Mouse (Mus musculus) lung, postnatal 0 days (tissue): ENCODE measurements around the gene Gstm5. TPM values are rescaled to one million over a fixed set of nuclear protein-coding genes. Genes with fewer than 3 reads are reported as not detected.

Experiments used
- ATAC-seq: fragments of 200-750 bp; cut with Nextera tagmentation; 2 replicates; pipeline ENCODE4 v1.8.0; 2017; ENCODE audit warnings: moderate library complexity
- DNase-seq: peaks from one replicate; pipeline ENCODE4 v3.0.0-alpha.2; 2016; ENCODE audit warnings: low spot score
- H3K27ac ChIP-seq: fragments of 300-500 bp; sonication (generic); 2 replicates; pipeline ENCODE4 v1.5.1; 2014; ENCODE audit warnings: antibody characterized with exemption, mild to moderate bottlenecking, low read length, mixed read lengths
- H3K27me3 ChIP-seq: fragments of 300-500 bp; sonication (generic); replicated peaks from 2 replicates; pipeline ENCODE4 v1.6.1; 2014; ENCODE audit warnings: low read length, mixed read lengths; ENCODE audit not compliant: insufficient read depth
- H3K36me3 ChIP-seq: fragments of 300-500 bp; sonication (generic); 2 replicates; pipeline ENCODE4 v1.6.1; 2014; ENCODE audit warnings: low read length, mixed read lengths; ENCODE audit not compliant: insufficient read depth
- H3K4me1 ChIP-seq: fragments of 300-500 bp; sonication (generic); 2 replicates; pipeline ENCODE4 v1.6.1; 2014; ENCODE audit warnings: antibody characterized with exemption, low read depth, low read length, mixed read lengths; ENCODE audit not compliant: insufficient read depth
- H3K4me2 ChIP-seq: fragments of 300-500 bp; sonication (generic); replicated peaks from 2 replicates; pipeline ENCODE4 v1.6.1; 2014; ENCODE audit warnings: low read depth, mild to moderate bottlenecking, low read length, moderate library complexity, mixed read lengths
- H3K4me3 ChIP-seq: fragments of 300-500 bp; sonication (generic); 2 replicates; pipeline ENCODE4 v1.5.1; 2014; ENCODE audit warnings: low read depth, low read length
- H3K9ac ChIP-seq: fragments of 300-500 bp; sonication (generic); replicated peaks from 2 replicates; pipeline ENCODE4 v1.6.1; 2014; ENCODE audit warnings: low read depth, mild to moderate bottlenecking
- H3K9me3 ChIP-seq: fragments of 300-500 bp; sonication (generic); 2 replicates; pipeline ENCODE4 v1.6.1; 2016; ENCODE audit warnings: low read length, mixed read lengths
- CTCF ChIP-seq: IDR thresholded peaks from 2 replicates; pipeline ENCODE4 v1.5.1; 2016; ENCODE audit warnings: antibody characterized with exemption, mild to moderate bottlenecking
- EP300 ChIP-seq: IDR thresholded peaks from 2 replicates; pipeline ENCODE4 v1.6.1; 2016; ENCODE audit warnings: antibody characterized with exemption, mild to moderate bottlenecking, control low read depth
- WGBS: fragments of 180-500 bp; shearing (Covaris S2); extraction: QIAGEN DNeasy Blood & Tissue Kit; methylation state at CpG from one replicate; pipeline ENCODE4 v1.1.7; 2014; 5-methylcytosine and 5-hydroxymethylcytosine counted together
- polyA plus RNA-seq: library from polyadenylated mRNA; unstranded; fragments of >200 nt; fragmentation: Nextera tagmentation; extraction: Ambion mirVana; gene quantifications from 2 replicates; pipeline ENCODE4 v1.2.1, GENCODE M21; 2015

Gene Gstm5
- polyA plus RNA-seq, 1 experiment from 2014 or later: 50.4 TPM

DNA sequence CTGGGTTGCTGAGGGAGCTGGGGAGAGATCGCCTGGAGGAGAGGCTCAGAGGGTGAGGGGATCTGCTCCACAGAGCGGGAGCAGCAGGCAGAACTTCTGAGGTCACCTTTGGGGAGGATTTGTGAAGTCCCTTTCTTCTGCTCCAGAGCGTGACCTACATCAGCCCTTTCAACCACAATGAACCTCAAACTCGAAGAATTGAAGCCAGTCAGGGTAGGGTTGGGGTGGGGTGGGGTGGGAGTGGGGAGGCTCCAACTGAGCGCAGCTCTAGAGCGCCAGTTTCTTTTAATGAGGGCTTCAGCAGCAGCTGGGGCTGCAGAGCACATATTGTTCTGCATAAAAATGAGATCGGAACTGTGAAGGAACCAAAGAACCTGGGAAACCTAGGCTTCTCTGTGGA, 26.5 kb upstream of the Gstm5 start:
- ATAC-seq (no peak), DNase-seq (no peak)
- H3K4me2 ChIP-seq: no peak overlapping the region
- H3K27ac ChIP-seq: no peak overlapping the region
- no peaks in the 10 kb centered on the region for H3K9me3 ChIP-seq
- WGBS: 68% methylated on average over 7 of the region's 7 CpGs
- no peak for TF ChIP-seq EP300
- no peak for TF ChIP-seq CTCF
- H3K4me1 ChIP-seq: no peaks in the 10 kb centered on the region
- H3K36me3 ChIP-seq: no peaks in the 10 kb centered on the region
- H3K27me3 ChIP-seq: no peaks in the 10 kb centered on the region
- H3K9ac ChIP-seq: no peak overlapping the region
- no peak overlapping the region for H3K4me3 ChIP-seq

- Histone ChIP-seq H3K27ac (no peak overlapping the region), H3K9ac (no peak overlapping the region), H3K4me3 (no peak overlapping the region), H3K4me2 (no peak overlapping the region), H3K27me3 (no peaks in the 10 kb centered on the region), H3K4me1 (no peaks in the 10 kb centered on the region), H3K36me3 (no peaks in the 10 kb centered on the region), H3K9me3 (no peaks in the 10 kb centered on the region)
- WGBS: 54% methylated on average over 4 of the region's 4 CpGs
- ATAC-seq (no peak), DNase-seq (no peak)
- TF ChIP-seq EP300 (no peak), CTCF (no peak)
Measured at GRCm38 (mm10) chr3:107869925-107870324, 25.7 kb upstream of the Gstm5 start.

DNA sequence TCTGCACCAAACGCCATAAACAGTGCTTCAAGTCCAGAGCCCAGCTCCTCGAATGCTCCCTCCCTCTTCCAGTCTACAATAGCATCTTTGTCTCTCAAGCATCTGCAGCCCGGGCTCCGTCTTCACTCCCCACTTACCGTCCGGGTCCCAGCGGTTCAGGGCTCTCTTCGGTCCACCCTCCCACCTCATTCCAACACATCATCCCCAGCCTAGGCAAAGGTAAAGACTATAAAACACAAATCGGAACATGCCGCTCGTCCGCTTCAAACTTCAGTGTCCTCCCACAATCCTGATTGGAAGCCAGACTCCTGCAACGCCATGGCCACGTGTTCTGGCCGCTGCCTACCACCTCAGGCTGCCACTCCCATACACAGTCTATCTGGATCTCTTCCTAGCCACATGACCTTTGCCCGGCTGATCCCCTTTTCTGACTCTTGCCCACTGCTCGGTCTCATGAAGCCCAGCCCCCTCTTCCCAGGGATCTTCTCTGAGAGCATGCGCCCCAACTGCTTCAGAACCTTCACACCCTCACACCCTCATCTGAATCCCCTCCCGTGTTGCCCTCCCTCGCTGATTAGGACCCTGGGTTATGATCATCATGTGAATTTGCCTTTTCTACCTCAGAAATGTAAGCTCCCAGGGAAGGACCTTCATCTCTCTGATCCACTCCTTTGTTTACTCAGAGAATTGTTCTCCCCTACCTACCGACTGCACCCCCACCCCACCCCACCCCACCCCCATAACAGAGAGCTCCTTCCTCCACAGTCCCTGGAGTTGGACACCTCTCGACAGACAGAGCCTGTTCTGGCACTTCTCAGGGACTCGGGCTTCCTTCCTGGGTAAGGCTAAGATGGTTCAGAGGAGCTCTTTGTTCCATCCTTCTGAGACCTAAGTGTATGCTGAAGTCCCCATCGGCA, 22.0 kb upstream of the Gstm5 start:
- Histone ChIP-seq H3K9me3 (no peaks in the 10 kb centered on the region), H3K36me3 (no peaks in the 10 kb centered on the region), H3K27me3 (no peaks in the 10 kb centered on the region), H3K27ac (no peak overlapping the region), H3K4me3 (no peak overlapping the region), H3K4me1 (no peaks in the 10 kb centered on the region), H3K4me2 (no peak overlapping the region), H3K9ac (no peak overlapping the region)
- no peak for DNase-seq
- no peak; the same call in 1 of the 2 replicates for ATAC-seq
- TF ChIP-seq EP300 (no peak), CTCF (no peak)
- 50% methylated on average over 24 of the region's 24 CpGs for WGBS

- no peaks in the 10 kb centered on the region for H3K4me1 ChIP-seq
- WGBS: 35% methylated on average over 6 of the region's 6 CpGs
Measured at GRCm38 (mm10) chr3:107875231-107875630, 20.4 kb upstream of the Gstm5 start.

DNA sequence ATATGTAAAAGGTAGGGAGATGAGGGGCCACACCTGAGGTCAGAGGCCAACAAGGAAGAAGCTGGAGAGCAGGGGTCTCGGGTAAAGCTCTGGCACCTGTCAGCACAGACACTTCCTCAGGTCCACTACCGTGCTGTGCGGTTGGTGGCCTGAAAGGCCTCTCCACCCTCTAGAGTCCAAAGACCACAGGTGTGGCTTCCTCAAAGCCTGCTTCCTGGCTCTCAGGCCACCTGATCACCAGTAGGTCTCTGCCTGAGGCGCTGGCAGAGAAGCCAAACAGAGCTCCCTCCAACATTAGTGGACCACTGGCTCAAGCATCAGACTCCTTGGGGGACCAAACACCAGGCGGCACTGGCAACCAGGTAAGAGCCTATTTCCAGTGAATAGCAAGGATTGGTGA, 18.6 kb upstream of the Gstm5 start, which contains the start of gene Eps8l3:
TSS of gene Eps8l3 (plus strand) at position 225 of the 400 bp plus-strand sequence.
- Histone ChIP-seq H3K4me2 (no peak within 1 kb of the TSS), H3K4me3 (no peak within 1 kb of the TSS), H3K9me3 (no peaks in the 10 kb centered on the region), H3K36me3 (no peaks in the 10 kb centered on the region), H3K4me1 (no peaks in the 10 kb centered on the region), H3K27me3 (no peaks in the 10 kb centered on the region), H3K27ac (no peak within 1 kb of the TSS), H3K9ac (no peak within 1 kb of the TSS)
- DNase-seq (no peak), ATAC-seq (no peak)
- WGBS: 83% methylated on average over 5 of the region's 5 CpGs
- TF ChIP-seq EP300: no peak
- no peak for TF ChIP-seq CTCF

More at GRCm38 (mm10) chr3:107875231-107875630, 20.4 kb upstream of the Gstm5 start:
- DNase-seq (no peak), ATAC-seq (no peak)
- H3K4me3 ChIP-seq: no peak overlapping the region
- no peak overlapping the region for H3K4me2 ChIP-seq
- no peaks in the 10 kb centered on the region for H3K36me3 ChIP-seq
- H3K27ac ChIP-seq: no peak overlapping the region
- TF ChIP-seq EP300: no peak
- no peak for TF ChIP-seq CTCF
- no peaks in the 10 kb centered on the region for H3K27me3 ChIP-seq
- no peaks in the 10 kb centered on the region for H3K9me3 ChIP-seq
- H3K9ac ChIP-seq: no peak overlapping the region

DNA sequence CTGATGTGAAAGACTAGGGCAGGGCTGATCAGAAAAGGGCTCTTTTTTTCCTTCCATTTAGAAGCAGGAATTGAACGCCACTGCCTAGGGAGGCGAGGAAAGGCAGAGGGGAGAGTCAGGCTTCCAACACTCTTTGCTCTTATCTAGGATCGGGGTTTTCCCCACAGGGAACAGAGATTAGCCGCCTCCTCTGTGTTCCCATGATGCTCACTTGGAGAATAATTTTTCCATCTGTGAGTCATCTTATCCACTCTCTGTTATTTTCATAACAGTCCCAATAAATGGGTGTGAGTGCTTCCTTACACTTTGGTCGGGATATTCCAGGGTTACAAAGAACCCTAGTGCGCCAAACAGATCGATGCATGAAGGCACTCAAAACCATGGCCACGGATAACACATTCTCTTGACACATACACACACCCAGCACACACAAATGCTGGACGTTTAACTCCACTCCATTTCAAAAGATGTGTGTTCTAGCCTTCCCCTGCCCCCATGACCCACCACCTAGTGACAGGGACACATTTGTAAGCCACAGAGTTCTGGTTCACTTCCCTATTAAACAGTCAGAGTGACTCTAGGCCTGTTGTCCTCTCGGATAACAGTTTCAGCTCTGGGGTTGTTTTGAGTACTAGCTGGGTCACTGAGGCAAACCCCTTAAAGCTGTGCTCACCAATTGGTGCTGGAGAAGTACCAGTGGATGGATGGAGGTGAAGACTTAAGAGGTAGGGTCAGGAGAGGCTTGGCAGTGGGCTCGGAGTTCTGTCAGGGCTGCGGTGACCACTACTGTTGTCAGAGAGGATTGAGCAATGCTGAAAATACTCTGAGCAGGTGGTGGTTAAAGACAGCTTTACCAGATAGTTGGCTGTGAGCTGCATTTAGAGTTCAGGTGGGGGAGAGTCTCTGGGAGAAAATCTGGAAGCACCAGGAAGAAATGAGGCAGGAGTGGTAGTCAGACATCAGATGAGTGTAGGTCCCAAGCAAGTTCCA, 17.6 kb upstream of the Gstm5 start:
- no peak for ATAC-seq
- WGBS: 66% methylated on average over 12 of the region's 12 CpGs
- DNase-seq: no peak
- no peaks in the 10 kb centered on the region for H3K9me3 ChIP-seq
- no peaks in the 10 kb centered on the region for H3K4me1 ChIP-seq
- H3K4me3 ChIP-seq: no peak overlapping the region
- H3K9ac ChIP-seq: no peak overlapping the region
- TF ChIP-seq EP300: no peak
- TF ChIP-seq CTCF: no peak
- H3K4me2 ChIP-seq: no peak overlapping the region
- H3K27ac ChIP-seq: no peak overlapping the region
- no peaks in the 10 kb centered on the region for H3K36me3 ChIP-seq
- no peaks in the 10 kb centered on the region for H3K27me3 ChIP-seq
